Mouse (Mus musculus): ENCODE measurements around the gene Necab2.

The Necab2 gene

DNA sequence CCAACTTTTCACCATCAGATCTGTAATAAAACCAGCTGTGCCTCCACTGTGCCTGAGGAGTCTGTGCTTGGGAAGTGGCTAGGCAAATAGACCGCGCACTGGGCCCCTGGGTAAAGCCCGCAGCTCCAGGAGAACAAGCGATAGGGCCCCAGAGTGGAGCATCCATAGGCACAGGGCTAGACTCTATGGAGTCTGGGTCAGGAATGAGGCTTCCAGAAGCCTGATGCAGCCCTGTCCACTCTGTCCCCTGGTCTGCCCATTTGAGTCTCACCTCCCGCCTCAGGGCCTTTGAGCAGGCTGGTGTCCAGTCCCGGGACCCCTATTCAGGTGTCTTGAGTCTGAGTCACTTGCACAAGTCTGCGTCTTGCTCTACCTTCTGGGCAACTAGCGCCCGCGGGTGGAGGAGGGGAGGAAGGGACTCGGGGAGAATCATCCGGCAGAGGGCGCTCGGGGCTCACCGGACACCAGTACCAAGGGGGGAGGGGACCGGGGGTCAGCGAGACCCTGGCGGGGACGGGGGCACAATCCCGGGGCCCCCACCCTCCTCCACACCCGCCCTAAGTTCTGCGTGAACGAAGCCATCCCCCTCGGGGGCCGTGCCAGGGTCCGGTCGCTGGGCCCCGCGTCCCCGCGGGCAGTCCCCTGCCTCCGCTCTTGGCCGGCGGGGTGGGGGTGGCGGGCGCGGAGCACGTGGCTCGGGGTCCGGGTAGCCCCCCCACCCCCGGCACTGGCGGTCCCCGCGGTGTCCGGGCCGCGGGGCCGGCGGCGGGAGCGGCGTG is at the start of gene Necab2:
Gene Necab2 (plus strand): TSS at position 509 of the 779 bp plus-strand sequence.
- DNase-seq (ENCODE audit: low spot score) = peak; percentile 72

DNA sequence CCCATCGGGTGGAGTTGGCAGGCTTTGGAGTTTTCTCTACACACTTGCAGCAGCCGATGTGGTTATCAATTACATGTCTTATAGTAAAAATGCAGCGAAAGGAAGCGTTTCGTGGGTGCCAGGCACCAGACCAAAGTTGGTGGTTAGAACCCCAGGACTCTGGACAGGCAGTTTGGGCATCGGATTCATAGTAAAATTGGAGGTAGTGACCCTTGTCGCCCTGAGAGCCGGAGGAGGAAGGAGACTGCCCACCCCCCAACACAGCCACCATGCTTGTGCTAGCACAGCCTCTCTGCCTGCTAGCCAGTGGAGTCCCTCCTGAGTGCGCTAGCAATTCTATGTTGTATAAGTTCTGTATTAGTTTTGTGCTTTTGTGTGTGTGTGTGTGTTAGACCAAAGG is 48.0 kb upstream of the Necab2 start:
- DNase-seq (ENCODE audit: low spot score) = no peak

DNA sequence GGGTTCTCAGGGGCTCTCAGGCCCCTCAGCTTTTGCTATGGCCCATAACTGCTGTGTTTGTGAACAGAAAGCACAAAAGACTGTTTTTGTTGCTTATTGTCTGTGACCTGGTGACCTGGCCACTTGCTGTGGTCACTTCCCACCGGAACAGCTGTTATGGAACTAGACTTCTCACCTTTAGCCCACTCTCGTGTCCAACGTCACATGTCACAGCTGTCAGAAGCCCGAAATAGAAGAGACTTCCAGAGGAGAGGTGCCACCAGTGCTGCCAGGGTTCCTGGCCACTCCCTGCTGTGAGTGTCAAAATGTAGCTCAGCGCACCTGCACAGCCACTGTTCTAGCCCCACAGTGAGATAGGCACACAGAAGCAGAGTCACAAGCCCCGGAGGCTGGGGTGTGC is 47.3 kb upstream of the Necab2 start:
- no peak for DNase-seq (ENCODE audit: low spot score)

DNA sequence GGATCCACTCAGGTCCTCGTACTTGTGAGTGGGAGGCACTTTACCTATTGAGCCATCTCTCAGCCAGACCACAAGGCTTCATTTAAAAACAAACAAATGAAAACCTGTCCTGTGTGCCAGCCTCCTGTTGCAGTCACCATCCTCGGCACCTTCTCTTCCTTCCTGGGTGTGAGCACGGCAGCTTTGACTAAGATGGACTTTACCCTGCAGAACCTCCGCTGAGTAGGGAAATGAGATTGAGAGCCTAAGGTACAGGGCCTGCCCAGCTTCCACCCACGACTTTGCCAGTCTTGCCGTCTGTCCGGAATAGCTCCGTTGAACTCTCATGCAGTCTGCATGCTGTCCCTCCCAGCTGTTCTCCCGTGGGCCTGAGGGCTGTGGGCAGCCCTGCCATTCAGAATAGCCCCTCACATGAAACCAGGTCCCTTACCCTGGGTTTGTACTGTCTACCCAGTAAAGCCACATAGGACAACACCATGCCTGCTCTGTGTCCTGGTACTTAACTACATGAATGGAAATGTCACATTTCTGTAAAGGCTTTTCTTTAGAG is 46.3 kb upstream of the Necab2 start:
- DNase-seq (ENCODE audit: low spot score) = no peak

DNA sequence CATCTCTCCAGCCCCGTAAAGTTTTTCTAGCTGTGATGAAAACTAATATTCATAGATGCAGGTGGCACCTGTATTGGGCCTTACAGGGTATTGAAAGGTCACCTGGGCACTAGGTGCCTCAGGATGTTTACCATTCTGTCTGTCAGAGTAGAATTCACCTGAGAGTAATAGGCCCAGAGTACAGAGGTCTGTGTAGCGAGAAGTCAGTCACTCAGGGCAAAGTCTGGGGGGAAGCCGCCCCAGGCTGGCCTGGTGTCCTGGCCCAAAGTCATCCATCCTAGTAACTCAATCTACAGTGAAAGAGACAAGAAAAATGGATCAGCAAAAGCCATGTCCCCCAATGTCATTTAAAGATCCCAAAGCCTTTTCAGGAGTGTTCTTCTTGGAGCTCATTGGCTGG is 45.6 kb upstream of the Necab2 start:
- DNase-seq (ENCODE audit: low spot score) = no peak

DNA sequence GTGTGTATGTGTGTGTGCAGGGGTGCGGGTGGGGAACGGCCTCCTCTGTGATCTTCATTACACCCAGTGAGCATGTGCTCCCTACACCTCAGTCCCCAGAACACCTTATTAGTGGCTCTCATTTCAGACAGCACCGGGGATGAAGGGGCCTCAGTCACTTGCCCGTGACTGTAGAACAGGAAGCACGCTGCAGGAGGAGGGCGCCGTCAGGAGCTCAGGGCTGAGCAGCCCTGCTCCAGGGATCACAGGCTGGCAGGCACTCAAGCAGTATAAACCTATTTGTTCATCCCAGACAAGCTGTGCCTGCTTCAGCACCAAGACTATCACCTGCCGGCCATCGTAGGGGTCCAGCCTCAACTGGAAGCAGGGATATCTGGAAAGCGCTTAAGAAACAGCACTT is 42.6 kb upstream of the Necab2 start:
- DNase-seq (ENCODE audit: low spot score) = no peak

DNA sequence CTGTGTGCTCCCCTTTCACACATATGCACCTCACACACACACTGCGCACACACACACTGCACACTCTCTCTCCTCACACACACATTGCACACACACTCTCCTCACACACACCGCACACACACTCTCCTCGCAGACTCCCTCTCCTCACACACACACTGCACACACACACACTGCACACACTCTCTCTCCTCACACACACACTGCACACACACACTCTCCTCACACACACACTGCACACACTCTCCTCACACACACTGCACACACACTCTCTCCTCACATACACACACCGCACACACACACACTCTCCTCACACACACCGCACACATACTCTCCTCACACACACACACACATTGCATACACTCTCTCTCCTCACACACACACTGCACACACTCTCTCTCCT is 41.9 kb upstream of the Necab2 start:
- DNase-seq (ENCODE audit: low spot score) = no peak

DNA sequence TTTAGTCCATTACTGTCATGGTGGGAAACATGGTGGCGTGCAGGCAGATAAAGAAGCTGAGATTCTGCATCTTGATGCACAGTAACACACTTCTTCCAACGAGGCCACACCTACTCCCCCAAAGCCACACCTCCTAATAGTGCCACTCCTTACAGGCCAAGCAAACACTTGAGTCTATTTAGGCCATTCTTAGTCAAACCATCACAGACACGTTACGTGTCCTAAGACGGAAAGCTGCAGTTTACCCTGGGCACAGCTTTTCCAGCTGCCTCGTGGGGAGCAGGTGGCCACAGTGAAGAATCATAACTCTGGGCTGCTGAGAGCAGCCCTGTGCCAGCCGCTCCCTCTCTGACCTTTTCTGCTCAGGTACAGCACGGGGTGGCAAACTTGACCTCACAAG is 38.2 kb upstream of the Necab2 start:
- no peak for DNase-seq (ENCODE audit: low spot score)

DNA sequence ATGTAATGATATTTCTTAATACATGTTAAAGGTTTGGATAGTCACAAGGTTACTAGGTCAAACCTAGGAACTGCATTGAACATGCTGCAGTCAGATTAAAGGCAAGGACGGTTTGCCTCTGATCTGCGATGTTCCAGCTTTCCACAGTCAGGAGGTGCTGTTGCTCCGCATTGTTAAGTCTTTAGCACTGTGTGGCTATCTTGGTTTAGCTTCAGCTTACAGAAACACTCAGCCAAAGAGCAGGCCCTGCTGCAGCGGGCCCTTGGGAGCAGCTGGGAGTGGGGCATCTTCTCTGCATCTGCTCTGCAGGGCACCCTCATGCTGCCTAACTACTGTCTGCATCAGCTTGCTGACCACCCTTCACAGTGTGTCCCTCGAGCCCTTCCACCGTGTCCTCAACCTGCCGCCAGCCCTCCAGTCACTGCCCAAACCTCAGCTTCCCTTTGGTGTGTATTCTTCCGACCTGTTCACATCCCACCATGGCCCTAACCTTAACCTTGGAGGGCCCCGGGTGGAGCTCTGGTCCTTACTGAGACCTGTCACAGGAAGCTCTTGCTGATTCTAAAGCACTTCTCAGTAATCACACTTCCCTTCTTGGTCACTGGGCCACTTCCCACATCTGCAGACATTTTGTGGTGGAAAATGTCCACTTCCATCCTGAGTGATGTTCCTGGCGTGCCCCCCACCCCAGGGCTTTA is 34.3 kb upstream of the Necab2 start:
- DNase-seq (ENCODE audit: low spot score) = no peak

DNA sequence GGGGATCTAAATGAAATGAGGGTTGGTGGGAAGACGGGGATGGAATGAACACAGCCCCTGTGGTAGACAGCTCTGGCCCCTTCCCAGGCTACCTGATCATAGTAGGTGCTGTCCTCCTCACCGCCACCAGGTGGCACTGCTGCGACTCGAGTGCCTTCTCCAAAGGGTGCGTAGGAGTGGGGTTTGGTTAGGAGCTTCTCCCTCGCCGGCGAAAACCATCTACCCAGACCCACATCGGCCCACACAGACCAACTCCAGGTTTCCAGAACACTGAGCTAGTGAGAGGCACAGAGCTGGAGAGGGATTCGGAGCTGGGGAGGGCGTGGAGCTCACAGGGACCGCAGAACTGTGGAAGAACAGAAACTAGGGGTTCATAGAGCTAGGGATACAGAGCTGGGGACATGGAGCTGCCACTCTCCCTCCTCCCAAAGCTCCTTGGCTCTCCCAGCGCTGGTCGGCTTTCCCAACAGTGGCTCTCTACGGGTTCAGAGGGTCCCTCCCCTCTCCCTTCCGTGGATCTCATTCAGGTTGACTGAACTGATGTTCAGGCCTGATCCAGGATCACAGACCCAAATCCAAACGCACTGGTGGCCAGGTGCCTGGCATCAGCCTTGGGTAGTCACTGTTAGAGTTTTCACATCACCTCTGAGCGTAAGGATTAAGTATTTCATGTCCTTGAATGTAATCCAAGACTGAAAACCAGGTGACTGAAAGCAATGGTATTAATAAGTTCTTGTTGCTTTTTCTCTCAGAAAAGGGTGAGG is 33.6 kb upstream of the Necab2 start:
- no peak for DNase-seq (ENCODE audit: low spot score)

DNA sequence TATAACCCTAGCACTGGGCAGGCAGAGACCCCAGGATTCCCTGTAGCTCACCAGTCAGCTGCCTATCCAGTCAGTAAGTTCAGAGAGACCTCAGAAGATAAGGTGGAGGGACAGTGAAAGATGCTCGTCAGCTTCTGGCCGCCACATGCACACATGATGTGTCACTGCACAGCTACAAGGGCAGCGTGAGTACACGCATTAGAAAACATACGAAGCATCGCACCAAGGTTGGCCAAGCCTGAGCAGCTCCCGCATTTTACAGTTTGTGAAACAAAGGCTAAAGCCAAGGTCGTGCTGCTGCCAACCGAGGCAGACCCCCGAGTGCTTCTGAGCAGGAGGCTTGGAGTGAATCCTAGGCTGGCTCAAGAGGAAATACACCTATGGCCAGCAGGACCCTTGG is 32.9 kb upstream of the Necab2 start:
- no peak for DNase-seq (ENCODE audit: low spot score)

DNA sequence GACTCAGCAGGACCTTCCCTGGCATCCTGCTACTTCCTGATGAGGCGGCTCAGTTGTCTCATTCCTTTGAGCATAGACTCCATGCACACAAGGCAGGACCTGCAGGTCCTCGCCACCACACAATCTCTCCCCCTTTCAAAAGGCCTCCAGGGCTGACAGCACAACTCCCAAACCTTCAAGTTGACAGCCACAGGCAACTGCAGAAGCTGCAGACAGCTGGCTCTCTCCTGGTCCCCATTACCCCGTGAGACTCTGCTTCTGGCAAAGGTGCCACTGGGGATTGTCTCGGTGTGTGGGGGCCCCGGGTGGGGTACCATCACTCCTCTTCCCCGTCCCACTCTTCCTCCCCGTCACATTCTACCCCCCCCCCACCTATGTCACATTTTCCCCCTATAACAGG is 26.2 kb upstream of the Necab2 start:
- DNase-seq (ENCODE audit: low spot score) = no peak

DNA sequence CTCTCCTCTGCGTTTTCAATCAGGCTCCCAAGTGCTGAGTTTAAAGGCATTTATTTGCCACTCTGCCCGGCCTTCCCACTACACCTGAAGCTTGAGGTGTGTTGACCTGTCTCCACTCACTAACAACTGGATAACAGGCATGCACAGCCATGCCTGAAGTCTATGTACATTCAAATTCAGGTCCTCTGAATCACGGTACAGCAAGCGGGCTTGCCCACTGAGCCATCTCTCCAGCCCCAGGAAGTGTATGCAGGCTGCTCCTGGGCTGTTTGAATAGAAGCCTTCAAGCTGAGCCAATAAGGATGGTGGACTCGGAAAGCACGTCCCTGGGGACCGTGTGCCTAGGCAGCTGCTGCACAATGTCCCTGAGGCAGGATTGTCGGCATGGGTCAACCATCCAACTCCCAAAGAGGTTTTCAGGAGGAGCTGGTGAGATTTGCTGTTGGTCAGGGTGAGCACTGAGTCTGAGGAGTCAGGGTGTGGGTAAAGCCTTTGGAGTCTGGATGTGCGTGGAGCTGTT is 24.9 kb upstream of the Necab2 start:
- no peak for DNase-seq (ENCODE audit: low spot score)

DNA sequence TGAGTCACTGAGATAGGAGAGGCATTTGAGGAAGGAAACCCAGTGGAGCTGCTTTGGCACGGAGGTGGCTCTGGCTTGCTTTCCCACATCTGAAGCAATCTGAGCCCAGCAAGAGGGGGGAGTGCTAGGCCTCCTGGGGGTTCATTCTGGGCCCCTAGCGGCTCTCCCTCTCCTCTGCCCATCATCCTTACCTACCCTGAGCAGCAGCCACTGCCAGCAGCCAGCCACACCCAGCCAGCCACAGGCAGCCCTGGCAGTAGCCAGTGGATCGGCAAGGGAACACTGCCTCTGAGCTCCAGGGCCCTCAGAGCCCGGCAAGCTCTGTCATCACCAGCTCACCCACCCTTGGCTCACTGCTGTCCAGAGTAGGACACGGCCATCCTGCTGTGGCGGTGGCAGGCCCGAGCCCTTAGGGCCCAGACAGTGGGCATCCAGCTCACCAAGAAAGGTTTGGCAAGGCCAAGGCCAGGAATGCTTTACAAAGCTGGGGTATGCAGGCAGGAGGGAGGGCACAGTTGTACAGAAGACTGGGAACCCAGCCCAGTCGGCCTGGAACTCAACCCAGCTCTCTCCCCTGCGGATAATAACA is 24.3 kb upstream of the Necab2 start:
- DNase-seq (ENCODE audit: low spot score) = no peak

DNA sequence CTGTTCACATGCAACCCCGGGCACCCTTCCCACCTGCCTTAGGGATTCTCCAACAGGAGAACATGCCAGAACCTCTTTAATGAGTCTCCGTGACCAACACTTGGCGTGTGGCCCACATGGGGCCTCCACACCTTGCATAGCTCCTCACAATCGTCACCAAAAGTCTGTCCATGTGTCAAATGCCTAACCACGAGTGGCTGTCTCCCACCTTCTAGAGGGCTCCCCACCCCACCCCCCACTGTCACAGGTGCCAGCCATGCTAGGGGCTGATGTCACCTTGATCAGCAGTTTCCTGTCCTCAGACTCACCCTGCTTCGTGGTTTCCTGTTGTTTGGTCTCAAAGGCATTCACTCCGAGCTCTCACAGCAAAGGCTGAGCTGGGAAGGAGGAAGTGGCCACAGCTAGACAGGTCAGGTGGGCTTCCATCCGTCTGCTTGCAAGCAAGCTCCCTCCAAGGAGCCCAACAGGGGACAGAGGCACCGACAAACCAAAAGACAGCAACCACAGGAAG is 22.8 kb upstream of the Necab2 start:
- no peak for DNase-seq (ENCODE audit: low spot score)

DNA sequence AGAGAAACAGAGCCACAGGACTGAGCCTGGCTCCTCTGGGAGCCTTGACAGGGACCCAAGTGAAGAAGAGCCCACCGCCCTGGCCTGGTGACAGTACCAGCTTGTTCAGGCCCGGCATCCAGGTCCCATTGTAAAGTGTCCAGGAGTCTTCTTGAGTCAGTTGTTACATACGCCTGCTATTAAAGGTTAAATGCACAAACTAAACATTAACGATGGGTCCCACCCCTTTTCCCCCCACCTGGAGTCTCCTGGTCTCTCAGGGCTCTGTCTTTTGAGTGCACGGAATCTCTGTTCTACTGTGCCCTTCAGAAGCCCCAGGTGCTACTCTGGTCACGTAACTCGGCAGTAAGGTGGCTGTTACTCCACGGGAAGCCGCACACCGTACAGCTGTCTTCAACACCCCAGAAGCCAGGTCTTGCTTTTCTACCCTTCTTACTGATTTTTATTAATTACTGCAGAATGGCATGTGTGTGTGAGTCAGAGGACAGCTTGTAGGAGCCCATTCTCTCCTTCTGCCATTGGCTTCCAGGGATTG is 22.3 kb upstream of the Necab2 start:
- DNase-seq (ENCODE audit: low spot score) = no peak

DNA sequence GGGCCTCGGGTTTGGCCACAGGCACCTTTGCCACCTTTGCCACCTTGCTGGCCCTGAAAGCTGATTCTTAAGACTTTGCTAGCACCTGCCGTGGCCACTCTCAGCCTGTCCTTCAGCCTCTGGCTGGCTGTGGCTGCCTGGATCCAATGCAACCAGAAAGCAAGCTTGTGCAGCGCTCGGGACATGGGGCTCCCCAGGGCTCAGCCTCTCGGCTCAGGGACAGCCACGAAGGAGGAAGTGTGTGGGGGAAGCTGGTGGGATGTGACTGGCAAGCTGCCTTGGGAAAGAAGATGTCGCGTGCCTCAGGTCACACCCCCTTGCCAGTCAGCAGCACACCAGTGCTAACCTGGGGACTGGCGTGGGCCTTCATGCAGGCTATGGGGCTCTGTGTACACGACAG is 21.8 kb upstream of the Necab2 start:
- DNase-seq (ENCODE audit: low spot score) = no peak

DNA sequence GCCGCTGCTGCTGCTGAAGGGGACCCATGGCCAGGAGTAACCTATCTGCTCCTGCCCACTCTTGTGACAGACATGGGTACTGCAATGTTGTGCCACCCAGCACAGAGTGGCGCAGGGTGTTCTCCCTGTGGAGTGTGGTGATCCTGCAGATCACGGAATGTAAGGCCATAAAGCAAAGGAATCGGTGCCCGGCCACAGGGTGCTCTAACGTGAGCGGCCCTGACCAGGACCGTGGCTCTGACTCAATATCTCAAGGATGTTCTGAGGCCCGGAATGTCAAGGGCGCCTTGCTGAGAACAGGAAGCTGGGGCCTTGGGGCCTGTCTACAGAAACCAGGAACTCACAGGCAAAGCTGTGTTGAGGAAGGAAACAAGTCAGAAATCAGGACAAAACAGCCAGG is 21.0 kb upstream of the Necab2 start:
- DNase-seq (ENCODE audit: low spot score) = no peak

DNA sequence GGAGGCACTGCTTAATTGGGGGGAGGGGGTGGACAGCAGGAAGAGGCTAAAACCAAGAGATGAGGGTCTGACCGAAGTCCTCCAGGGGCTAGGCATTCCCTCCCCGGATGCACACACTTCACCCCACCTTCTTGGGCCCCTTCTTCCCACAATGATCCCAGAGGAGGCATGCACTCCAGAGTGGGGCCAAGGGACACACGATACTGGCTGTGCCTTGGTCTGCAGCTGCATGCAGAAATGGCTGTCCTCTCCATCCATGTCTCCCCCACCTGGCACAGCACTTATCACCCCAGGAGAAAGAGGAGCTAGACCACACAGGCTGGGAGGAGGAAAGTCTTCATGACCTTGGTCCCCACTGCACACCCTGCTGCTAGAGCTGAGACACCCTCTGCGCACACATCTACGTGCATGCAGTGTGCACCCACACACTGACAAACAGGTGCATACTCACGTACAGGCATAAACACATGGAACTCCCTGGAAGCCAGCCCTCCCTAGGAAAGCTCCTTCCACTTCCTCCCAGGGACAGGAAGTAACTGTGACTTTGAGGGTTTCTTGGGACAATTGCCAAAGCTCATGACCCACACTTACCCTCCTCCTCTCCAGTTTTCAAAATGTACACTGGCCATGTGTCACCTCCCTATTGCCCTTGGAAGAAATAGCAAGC is 20.3 kb upstream of the Necab2 start:
- DNase-seq (ENCODE audit: low spot score) = no peak

DNA sequence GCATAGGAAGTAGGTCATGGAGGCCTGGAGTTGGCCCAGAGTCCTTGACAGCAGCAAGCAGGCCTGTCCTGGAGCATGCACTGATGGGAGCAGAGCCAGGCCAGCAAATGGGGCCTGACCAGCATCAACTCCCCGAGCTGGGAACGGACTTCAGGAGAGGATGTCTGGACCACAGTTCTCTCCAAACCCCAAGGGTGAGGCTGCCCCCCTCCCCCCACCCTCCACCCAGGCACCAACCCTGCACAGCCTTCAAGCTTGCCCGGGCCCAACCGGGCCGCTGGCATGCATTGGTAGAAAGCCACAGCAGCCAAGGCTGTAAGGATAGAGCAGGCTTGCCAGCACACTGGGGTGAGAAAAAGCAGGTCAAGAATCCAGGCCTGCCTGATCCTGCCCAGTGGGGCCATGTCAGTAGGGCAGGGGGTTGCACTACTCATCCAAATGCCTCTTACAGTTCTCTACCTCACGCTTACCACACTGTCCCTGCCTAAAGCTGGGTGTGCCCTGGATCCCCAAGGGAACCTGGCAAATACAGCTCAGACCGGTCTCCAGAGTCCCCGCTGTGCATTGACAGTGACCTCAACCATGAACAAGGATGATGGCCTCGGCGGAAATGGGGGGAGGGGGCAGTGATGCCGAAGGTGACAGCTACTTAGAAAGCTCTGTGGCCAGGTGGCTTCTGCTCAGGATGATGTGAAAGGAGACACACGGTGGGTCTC is 18.7 kb upstream of the Necab2 start:
- no peak for DNase-seq (ENCODE audit: low spot score)

Data from ovary, postnatal 10 days (tissue).